Mouse (Mus musculus): Measurements from ENCODE around the gene Bloc1s4.

Bloc1s4 gene

GRCm38 (mm10) chr5:36742126-36742848 lies 6.2 kb downstream of the Bloc1s4 start:
- in situ Hi-C loops (cut with MboI, MseI): loop anchor here (5.0 to 10.0 kb wide), 4 partner anchors 45 to 1907 kb away; partner anchors contain the start of genes D5Ertd579e and Grpel1

DNA sequence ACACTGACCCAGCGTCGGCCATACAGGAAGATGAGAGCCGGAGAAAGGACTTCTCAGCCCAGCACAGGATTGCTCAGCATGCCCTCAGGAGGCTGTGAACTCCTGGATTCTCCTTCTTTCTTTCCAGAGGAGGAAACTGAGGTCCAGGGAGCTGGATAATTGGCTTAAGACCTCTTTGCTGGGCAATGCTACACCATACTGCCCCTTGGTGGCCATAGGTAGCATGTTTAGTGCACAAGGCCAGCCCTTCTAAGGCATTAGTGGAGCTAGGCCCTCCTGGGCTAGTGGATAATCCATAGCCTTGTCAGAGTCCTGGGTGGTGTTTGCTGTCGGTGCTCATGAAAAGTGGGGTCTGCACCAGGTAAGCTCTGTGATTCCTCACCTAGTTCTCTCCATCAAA lies 8.6 kb downstream of the Bloc1s4 start:
- in situ Hi-C loops (cut with MboI, MseI): loop anchor here (5.0 to 10.0 kb wide), 4 partner anchors 43 to 1905 kb away; partner anchors contain the start of genes D5Ertd579e and Grpel1

- in situ Hi-C loops (cut with MboI, MseI): no loop called here
Observed at GRCm38 (mm10) chr5:36738799-36739615, 9.4 kb downstream of the Bloc1s4 start.

- in situ Hi-C loops (cut with MboI, MseI): no loop called here
Observed at GRCm38 (mm10) chr5:36737765-36738164, 10.7 kb downstream of the Bloc1s4 start.

DNA sequence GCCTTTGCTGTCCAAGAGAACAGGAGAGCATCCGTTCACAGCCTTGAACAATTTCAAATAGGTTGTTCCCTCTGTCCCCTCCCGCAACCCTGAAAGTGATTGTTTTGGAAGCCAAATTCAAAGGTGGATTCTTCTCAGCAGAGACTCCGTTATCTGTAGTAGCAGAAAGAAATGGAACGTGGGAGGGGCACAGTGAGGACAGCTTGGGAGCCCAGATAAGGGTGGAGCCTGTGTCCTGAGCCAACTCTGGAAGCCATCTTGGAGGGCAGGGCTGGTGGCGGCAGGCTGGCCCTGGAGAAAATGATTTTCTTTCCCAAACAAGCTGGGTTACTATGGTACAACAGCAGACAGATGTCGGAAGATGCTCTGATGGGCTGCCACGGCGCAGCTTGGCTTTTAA lies 12.4 kb downstream of the Bloc1s4 start:
- in situ Hi-C loops (cut with MboI, MseI): no loop called here

DNA sequence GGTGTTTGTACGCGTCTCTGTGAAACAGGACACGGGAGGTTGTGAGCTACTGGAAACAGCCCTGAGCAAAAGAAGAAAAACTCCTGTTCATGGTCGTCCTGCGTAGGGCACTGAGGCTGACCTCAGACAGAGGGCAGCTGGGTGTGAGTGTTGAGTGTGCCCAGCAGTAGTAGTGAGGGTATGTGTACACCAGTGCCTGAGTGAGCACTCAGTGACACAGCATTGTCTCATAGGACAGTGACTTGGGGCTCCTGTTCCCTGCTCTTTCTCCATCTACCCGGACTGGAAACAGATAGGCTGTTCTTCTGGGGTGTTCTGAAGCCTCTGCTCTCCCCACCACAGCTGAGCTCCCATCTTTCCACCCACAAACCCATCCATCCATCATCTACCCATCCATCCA lies 13.3 kb downstream of the Bloc1s4 start:
- in situ Hi-C loops (cut with MboI, MseI): no loop called here

DNA sequence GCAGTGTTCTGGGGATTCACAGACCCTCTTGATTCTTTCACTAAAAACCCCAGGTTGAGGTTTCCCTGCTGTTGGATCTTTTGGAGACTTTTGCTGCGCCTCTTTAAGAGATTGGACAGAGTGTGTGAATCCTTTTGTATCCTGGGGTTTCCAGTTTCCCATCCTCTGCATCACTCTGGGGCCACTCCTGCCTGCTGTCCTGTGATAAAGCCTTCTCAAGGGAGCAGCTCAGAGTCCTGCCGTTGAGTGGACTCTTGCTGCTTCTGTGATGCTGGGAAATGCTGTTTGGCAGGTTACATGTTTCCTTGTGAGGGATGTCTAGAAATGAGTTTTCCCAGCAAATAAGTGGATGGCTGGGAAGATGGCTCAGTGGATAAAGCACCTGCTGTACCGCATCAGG lies 15.0 kb downstream of the Bloc1s4 start:
- in situ Hi-C loops (cut with MboI, MseI): no loop called here

GRCm38 (mm10) chr5:36731901-36732652 lies 16.4 kb downstream of the Bloc1s4 start:
- in situ Hi-C loops (cut with MboI, MseI): no loop called here

GRCm38 (mm10) chr5:36730689-36731088 lies 17.8 kb downstream of the Bloc1s4 start:
- in situ Hi-C loops (cut with MboI, MseI): no loop called here

- in situ Hi-C loops (cut with MboI, MseI): loop anchor here (5.0 kb wide), 1 partner anchor 48 kb away; no protein-coding TSS in a partner anchor
Observed at GRCm38 (mm10) chr5:36729923-36730322, 18.5 kb downstream of the Bloc1s4 start.

DNA sequence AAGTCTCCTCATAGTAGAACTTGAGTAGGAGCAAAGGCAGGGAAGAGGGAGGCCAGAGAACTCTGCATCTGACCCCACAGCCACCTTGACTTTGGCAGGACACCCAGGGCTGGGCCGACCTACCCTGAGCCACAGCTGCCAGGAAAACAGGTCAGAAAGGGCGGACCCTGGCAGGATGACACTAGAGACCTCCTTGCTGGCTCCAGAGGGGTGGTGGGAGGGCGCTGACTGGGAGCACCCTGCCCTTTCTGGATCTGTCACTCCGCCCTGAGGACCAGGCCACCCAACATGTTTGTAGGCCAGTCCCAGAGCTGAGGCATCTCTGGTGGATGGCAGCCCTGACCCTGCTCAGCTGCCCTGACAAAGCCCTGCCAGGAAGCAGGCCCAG lies 19.4 kb downstream of the Bloc1s4 start:
- in situ Hi-C loops (cut with MboI, MseI): loop anchor here (5.0 kb wide), 1 partner anchor 47 kb away; no protein-coding TSS in a partner anchor

DNA sequence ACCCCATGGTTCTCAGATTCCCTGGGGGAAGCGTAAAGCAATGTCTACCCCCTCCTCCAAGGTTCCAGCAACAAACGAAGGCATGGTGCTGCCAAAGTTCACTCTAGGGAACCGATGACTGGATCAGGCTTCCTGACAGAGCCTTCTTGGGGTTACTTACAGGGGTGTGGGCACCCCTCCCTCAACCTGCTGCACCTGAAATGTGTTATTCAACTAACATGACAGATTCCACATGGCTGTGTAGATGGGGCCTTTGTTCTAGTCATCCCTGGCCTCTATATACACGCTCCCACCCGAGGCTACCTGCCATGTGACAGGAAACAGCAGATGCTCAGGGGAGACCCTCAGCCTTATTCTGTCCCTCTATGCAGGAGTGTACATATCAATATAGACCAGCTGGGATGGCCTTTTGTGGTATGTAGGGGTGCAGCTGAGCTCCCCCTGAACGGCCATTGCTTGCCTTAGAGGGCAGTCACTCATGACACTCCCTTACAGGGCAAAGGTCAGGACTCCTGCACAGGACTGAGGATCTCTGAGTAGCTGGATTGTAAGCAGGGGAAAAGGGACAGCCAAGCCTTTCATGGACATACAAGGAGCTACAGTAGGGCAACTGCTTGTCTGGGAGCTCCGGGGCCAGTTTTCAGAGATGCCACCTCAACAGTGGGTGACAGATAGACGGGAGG lies 19.9 kb downstream of the Bloc1s4 start:
- in situ Hi-C loops (cut with MboI, MseI): loop anchor here (5.0 kb wide), 1 partner anchor 46 kb away; no protein-coding TSS in a partner anchor

DNA sequence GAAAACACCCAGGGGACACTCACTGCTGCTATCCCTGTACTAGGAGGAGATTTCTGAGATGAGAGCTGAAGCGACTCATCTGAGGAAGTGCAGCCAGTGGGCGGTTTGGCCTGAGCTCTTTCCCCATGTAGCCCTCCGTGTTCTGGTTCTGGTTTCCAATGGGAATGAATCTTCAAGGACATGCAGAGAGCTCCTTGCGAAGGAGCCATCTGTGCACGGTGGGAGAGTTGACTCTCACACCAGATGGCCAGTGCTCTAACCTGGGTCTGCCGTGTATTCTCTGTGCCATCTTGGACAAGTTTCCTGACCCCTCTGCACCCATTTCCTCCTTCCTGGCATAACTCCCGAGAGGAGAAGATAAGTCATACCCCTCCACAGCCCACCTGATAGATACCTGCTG lies 20.7 kb downstream of the Bloc1s4 start:
- in situ Hi-C loops (cut with MboI, MseI): loop anchor here (5.0 kb wide), 1 partner anchor 45 kb away; no protein-coding TSS in a partner anchor

- in situ Hi-C loops (cut with MboI, MseI): loop anchor here (5.0 kb wide), 1 partner anchor 45 kb away; no protein-coding TSS in a partner anchor
Observed at GRCm38 (mm10) chr5:36727136-36727535, 21.3 kb downstream of the Bloc1s4 start.

DNA sequence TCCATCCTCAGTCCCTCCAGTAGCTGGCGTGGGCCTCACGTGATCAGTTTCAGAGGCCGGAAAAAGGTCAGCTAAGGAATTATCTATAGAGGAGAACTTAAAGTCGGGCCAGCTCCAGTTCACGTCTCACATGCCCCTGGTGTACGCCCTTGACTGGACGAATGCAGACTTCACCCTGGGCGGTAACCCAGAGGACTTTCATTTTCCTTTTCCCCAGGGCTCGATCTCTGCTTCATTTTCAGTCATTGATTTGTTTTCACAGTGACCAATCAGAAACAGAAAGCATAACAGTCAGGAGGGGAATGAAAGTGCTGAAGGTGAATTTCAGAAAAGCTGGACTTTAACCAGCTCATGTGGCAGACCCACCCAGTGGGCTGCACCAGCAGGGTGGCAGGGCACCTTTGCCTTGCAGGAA lies 22.1 kb downstream of the Bloc1s4 start:
- in situ Hi-C loops (cut with MboI, MseI): loop anchor here (5.0 kb wide), 1 partner anchor 44 kb away; no protein-coding TSS in a partner anchor

GRCm38 (mm10) chr5:36725861-36726260 lies 22.6 kb downstream of the Bloc1s4 start:
- in situ Hi-C loops (cut with MboI, MseI): loop anchor here (5.0 kb wide), 1 partner anchor 44 kb away; no protein-coding TSS in a partner anchor

DNA sequence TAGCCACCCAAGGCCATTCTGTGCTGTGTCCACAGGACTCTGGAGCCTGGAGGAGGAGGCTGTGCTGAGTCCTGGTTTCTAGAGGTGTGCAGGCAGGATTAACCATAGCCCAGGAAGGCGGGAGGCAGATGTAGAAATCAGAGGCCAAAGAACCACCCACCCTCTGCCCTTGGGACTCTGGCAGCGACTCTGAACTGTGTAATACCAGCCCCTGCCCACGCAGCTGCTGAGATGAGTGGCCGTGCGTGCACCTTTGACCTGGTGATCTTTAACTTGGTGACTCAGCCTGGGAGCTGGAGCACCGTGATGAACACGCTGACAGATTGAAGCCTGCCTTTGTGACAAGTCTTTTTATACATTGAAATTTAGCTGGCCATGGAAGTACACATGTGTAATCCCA lies 24.2 kb downstream of the Bloc1s4 start:
- in situ Hi-C loops (cut with MboI, MseI): no loop called here

GRCm38 (mm10) chr5:36723356-36723755 lies 25.1 kb downstream of the Bloc1s4 start:
- in situ Hi-C loops (cut with MboI, MseI): no loop called here

- in situ Hi-C loops (cut with MboI, MseI): no loop called here
Observed at GRCm38 (mm10) chr5:36722415-36722856, 26.0 kb downstream of the Bloc1s4 start.

DNA sequence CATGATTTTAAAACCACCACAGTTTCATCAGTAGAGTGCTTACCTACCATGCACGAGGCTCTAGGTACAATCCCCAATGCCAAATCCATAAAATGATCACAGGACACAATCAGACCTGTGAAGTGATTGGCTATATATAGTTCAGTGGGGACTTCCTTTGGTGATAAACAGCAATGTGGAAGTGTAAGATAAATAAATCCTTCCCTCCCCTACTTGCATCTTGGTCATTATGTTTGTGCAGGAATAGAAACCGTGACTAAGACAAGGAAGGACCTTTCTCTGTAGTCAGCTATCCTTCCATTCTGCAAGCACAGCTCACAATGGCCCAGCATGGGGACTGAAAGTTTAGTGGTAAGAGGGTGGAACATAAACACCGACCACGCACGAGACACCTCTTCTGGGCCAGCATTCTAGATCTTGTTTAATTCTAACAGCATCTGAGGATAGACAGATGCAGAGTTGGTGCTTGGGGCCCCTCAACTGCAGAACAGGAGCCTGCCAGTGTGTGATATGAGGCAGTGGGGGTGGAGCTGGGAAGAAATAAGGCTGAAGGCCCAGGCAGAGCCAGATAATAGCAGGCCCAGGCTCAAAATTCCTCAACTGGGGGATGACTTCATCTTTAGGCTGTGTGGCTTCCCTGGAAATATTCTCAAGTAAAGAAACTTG lies 27.6 kb downstream of the Bloc1s4 start:
- in situ Hi-C loops (cut with MboI, MseI): no loop called here
